Mouse (Mus musculus): ENCODE data around the gene Ctu2. TPM values are rescaled to one million over a fixed set of nuclear protein-coding genes. Genes with fewer than 3 reads are reported as not detected.

Ctu2 gene
- total and polyA plus RNA-seq, 2 experiments: 7.0 to 27.0 TPM

DNA sequence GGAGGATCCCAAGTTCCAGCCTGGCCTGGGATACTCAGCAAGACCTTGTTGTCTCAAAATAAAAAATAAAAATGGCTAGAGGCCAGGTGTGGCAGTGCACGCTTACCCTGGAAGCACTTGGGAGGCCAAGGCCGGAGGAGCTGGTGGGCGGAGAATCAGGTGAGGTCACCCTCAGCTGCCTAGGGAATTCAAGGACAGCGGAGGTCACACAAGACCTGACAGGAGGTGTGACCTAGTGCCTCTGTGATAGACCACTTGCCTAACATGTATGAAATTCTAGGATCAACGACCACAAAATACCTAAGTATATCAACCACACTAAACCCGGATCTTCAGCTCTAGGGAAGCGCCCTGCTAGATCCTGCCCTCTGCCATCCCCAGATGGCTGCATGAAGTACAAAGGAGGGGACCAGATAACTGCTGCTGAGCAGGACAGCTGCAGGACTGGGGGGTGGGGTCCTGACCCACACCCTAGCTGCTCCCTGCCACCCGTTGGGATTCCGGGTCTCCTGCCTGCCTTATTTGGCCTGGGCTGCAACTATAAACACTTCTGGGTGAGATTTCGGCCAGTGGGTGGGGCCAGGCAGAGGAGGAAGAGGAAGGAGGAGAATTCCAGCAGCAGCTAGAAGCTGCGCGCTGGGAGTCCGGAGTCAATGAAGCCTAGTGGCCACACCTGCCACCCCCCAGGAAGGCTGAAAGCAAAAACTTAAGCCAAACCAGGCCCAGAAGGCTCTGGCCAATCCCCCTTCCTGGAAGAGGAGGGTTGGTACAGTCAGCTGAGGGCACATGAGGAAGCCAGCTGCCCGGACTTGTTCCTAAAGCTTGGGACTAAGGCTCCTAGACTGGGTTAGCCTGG, 47.1 kb downstream of the Ctu2 start:
- no peak for DNase-seq (ENCODE audit: extremely low read depth, low read depth, low spot score)
- TF ChIP-seq CTCF (IDR thresholded peaks at IDR 0.05; ENCODE audit: low read depth, low read length): no peak
- no peak for TF ChIP-seq POLR2A (IDR thresholded peaks at IDR 0.05; ENCODE audit: extremely low read depth, insufficient read depth, low read length)
- no peak overlapping the region for H3K4me3 ChIP-seq (ENCODE audit: insufficient read depth, low read depth, low read length)
- H3K4me1 ChIP-seq (ENCODE audit: control insufficient read depth, insufficient read depth, low read length): peaks cover 15% of the 10 kb centered on the region
- H3K79me2 ChIP-seq (ENCODE audit: control insufficient read depth, insufficient read depth, low read length): no peaks in the 10 kb centered on the region
- peak overlapping the region; percentile 40 for H3K27ac ChIP-seq (replicated peaks; ENCODE audit: insufficient read depth, low read depth, low read length)
- 69% methylated on average over 14 of the region's 14 CpGs for WGBS
- no peaks in the 10 kb centered on the region for H3K27me3 ChIP-seq (ENCODE audit: control insufficient read depth, insufficient read depth, low read length)
- H3K9ac ChIP-seq (ENCODE audit: low read depth, low read length): no peak overlapping the region
- H3K36me3 ChIP-seq (ENCODE audit: control insufficient read depth, insufficient read depth, low read length): no peaks in the 10 kb centered on the region

GRCm38 (mm10) chr8:122523652-122524360, 47.9 kb downstream of the Ctu2 start:
- H3K79me2 ChIP-seq (ENCODE audit: control insufficient read depth, insufficient read depth, low read length): 0 out of 2 replicates have a peak, but pooled peaks cover under 1% of the 10 kb centered on the region
- DNase-seq (ENCODE audit: extremely low read depth, low read depth, low spot score): no peak
- H3K4me3 ChIP-seq (ENCODE audit: insufficient read depth, low read depth, low read length): no peak overlapping the region
- no peaks in the 10 kb centered on the region for H3K27me3 ChIP-seq (ENCODE audit: control insufficient read depth, insufficient read depth, low read length)
- H3K9ac ChIP-seq (ENCODE audit: low read depth, low read length): peak overlapping the region; percentile 0
- no peak for TF ChIP-seq POLR2A (IDR thresholded peaks at IDR 0.05; ENCODE audit: extremely low read depth, insufficient read depth, low read length)
- H3K4me1 ChIP-seq (ENCODE audit: control insufficient read depth, insufficient read depth, low read length): peaks cover 10% of the 10 kb centered on the region
- peak overlapping the region; percentile 40 for H3K27ac ChIP-seq (replicated peaks; ENCODE audit: insufficient read depth, low read depth, low read length)
- 57% methylated on average over 23 of the region's 23 CpGs for WGBS
- no peaks in the 10 kb centered on the region for H3K36me3 ChIP-seq (ENCODE audit: control insufficient read depth, insufficient read depth, low read length)

- WGBS: 76% methylated on average over 6 of the region's 6 CpGs
- Histone ChIP-seq H3K4me1 (ENCODE audit: control insufficient read depth, insufficient read depth, low read length) (peaks cover 10% of the 10 kb centered on the region), H3K9ac (ENCODE audit: low read depth, low read length) (no peak overlapping the region), H3K27me3 (ENCODE audit: control insufficient read depth, insufficient read depth, low read length) (no peaks in the 10 kb centered on the region), H3K79me2 (ENCODE audit: control insufficient read depth, insufficient read depth, low read length) (0 out of 2 replicates have a peak, but pooled peaks cover 3% of the 10 kb centered on the region), H3K36me3 (ENCODE audit: control insufficient read depth, insufficient read depth, low read length) (no peaks in the 10 kb centered on the region), H3K4me3 (ENCODE audit: insufficient read depth, low read depth, low read length) (no peak overlapping the region), H3K27ac (replicated peaks; ENCODE audit: insufficient read depth, low read depth, low read length) (no peak overlapping the region)
- no peak for TF ChIP-seq CTCF (IDR thresholded peaks at IDR 0.05; ENCODE audit: low read depth, low read length)
- TF ChIP-seq POLR2A (IDR thresholded peaks at IDR 0.05; ENCODE audit: extremely low read depth, insufficient read depth, low read length): no peak
- no peak for DNase-seq (ENCODE audit: extremely low read depth, low read depth, low spot score)
Observed at GRCm38 (mm10) chr8:122524506-122524905, 48.6 kb downstream of the Ctu2 start.

- Histone ChIP-seq H3K27me3 (ENCODE audit: control insufficient read depth, insufficient read depth, low read length) (no peaks in the 10 kb centered on the region), H3K36me3 (ENCODE audit: control insufficient read depth, insufficient read depth, low read length) (no peaks in the 10 kb centered on the region), H3K27ac (replicated peaks; ENCODE audit: insufficient read depth, low read depth, low read length) (no peak overlapping the region), H3K4me1 (ENCODE audit: control insufficient read depth, insufficient read depth, low read length) (peaks cover 10% of the 10 kb centered on the region), H3K9ac (ENCODE audit: low read depth, low read length) (no peak overlapping the region), H3K79me2 (ENCODE audit: control insufficient read depth, insufficient read depth, low read length) (0 out of 2 replicates have a peak, but pooled peaks cover 3% of the 10 kb centered on the region), H3K4me3 (ENCODE audit: insufficient read depth, low read depth, low read length) (no peak overlapping the region)
- no peak for TF ChIP-seq POLR2A (IDR thresholded peaks at IDR 0.05; ENCODE audit: extremely low read depth, insufficient read depth, low read length)
- 86% methylated on average over 6 of the region's 6 CpGs for WGBS
- no peak for DNase-seq (ENCODE audit: extremely low read depth, low read depth, low spot score)
Observed at GRCm38 (mm10) chr8:122525004-122525403, 49.1 kb downstream of the Ctu2 start.

- H3K36me3 ChIP-seq (ENCODE audit: control insufficient read depth, insufficient read depth, low read length): no peaks in the 10 kb centered on the region
- H3K27ac ChIP-seq (replicated peaks; ENCODE audit: insufficient read depth, low read depth, low read length): no peak overlapping the region; the same call in 1 of the 2 replicates
- TF ChIP-seq CTCF (IDR thresholded peaks at IDR 0.05; ENCODE audit: low read depth, low read length): no peak
- no peak for TF ChIP-seq POLR2A (IDR thresholded peaks at IDR 0.05; ENCODE audit: extremely low read depth, insufficient read depth, low read length)
- H3K9ac ChIP-seq (ENCODE audit: low read depth, low read length): no peak overlapping the region
- peaks cover 9% of the 10 kb centered on the region; the same call in 1 of the 2 replicates for H3K4me1 ChIP-seq (ENCODE audit: control insufficient read depth, insufficient read depth, low read length)
- H3K27me3 ChIP-seq (ENCODE audit: control insufficient read depth, insufficient read depth, low read length): no peaks in the 10 kb centered on the region
- 0 out of 2 replicates have a peak, but pooled peaks cover 3% of the 10 kb centered on the region for H3K79me2 ChIP-seq (ENCODE audit: control insufficient read depth, insufficient read depth, low read length)
- 83% methylated on average over 3 of the region's 3 CpGs for WGBS
- DNase-seq (ENCODE audit: extremely low read depth, low read depth, low spot score): no peak
- H3K4me3 ChIP-seq (ENCODE audit: insufficient read depth, low read depth, low read length): no peak overlapping the region
Observed at GRCm38 (mm10) chr8:122526084-122526483, 50.1 kb downstream of the Ctu2 start.
